Mouse (Mus musculus): ENCODE results near the gene Uts2b. TPM values are rescaled to one million over a fixed set of nuclear protein-coding genes. Genes with fewer than 3 reads are reported as not detected.

The Uts2b gene
- polyA plus RNA-seq, 1 experiment, result not detected

- H3K4me3 ChIP-seq (replicated peaks; ENCODE audit: extremely low read depth, low read depth, low read length), result no peak overlapping the region
- DNase-seq, result no peak
- TF ChIP-seq CTCF (IDR thresholded peaks at IDR 0.05; ENCODE audit: insufficient read depth, low read length) (no peak), POLR2A (IDR thresholded peaks at IDR 0.05; ENCODE audit: borderline replicate concordance, extremely low read depth, low read depth, low read length) (no peak)
- peaks cover 8% of the 10 kb centered on the region; the same call in 1 of the 2 replicates for H3K4me1 ChIP-seq (ENCODE audit: control insufficient read depth, insufficient read depth, low read length)
- 77% methylated on average over 2 of the region's 2 CpGs for WGBS
Observed at GRCm38 (mm10) chr16:27391845-27392244, 21.8 kb upstream of the Uts2b start.

GRCm38 (mm10) chr16:27390306-27390705, 20.3 kb upstream of the Uts2b start:
- H3K4me1 ChIP-seq (ENCODE audit: control insufficient read depth, insufficient read depth, low read length), result peaks cover 8% of the 10 kb centered on the region
- no peak for DNase-seq
- TF ChIP-seq CTCF (IDR thresholded peaks at IDR 0.05; ENCODE audit: insufficient read depth, low read length) (no peak), POLR2A (IDR thresholded peaks at IDR 0.05; ENCODE audit: borderline replicate concordance, extremely low read depth, low read depth, low read length) (no peak)
- 74% methylated on average over 4 of the region's 4 CpGs for whole genome bisulfite sequencing
- peak overlapping the region; percentile 13 for H3K4me3 ChIP-seq (replicated peaks; ENCODE audit: extremely low read depth, low read depth, low read length)

GRCm38 (mm10) chr16:27389534-27390282, 19.7 kb upstream of the Uts2b start:
- TF ChIP-seq CTCF (IDR thresholded peaks at IDR 0.05; ENCODE audit: insufficient read depth, low read length) (no peak), POLR2A (IDR thresholded peaks at IDR 0.05; ENCODE audit: borderline replicate concordance, extremely low read depth, low read depth, low read length) (no peak)
- peak; percentile 17 for DNase-seq
- 17% methylated on average over 7 of the region's 7 CpGs for WGBS
- Histone ChIP-seq H3K4me1 (ENCODE audit: control insufficient read depth, insufficient read depth, low read length) (peaks cover 8% of the 10 kb centered on the region), H3K4me3 (replicated peaks; ENCODE audit: extremely low read depth, low read depth, low read length) (peak overlapping the region; percentile 82)

- Histone ChIP-seq H3K4me3 (replicated peaks; ENCODE audit: extremely low read depth, low read depth, low read length) (peak within 1 kb of the TSS; percentile 82), H3K4me1 (ENCODE audit: control insufficient read depth, insufficient read depth, low read length) (peaks cover 8% of the 10 kb centered on the region)
- under 1% methylated on average over 69 of the region's 69 CpGs for WGBS
- no peak for TF ChIP-seq CTCF (IDR thresholded peaks at IDR 0.05; ENCODE audit: insufficient read depth, low read length)
- TF ChIP-seq POLR2A (IDR thresholded peaks at IDR 0.05; ENCODE audit: borderline replicate concordance, extremely low read depth, low read depth, low read length), result no peak; the same call in 1 of the 2 replicates
- peak; percentile 82 for DNase-seq
Observed at GRCm38 (mm10) chr16:27388761-27389451, 18.9 kb upstream of the Uts2b start, which contains the start of gene Ccdc50. TSS of gene Ccdc50 (plus strand) at chr16:27388869.

GRCm38 (mm10) chr16:27387634-27388611, 17.9 kb upstream of the Uts2b start:
- Histone ChIP-seq H3K4me3 (replicated peaks; ENCODE audit: extremely low read depth, low read depth, low read length) (peak overlapping the region; percentile 36), H3K4me1 (ENCODE audit: control insufficient read depth, insufficient read depth, low read length) (peaks cover 8% of the 10 kb centered on the region)
- WGBS, result 16% methylated on average over 12 of the region's 12 CpGs
- peak; percentile 7 for DNase-seq
- TF ChIP-seq POLR2A (IDR thresholded peaks at IDR 0.05; ENCODE audit: borderline replicate concordance, extremely low read depth, low read depth, low read length) (no peak), CTCF (IDR thresholded peaks at IDR 0.05; ENCODE audit: insufficient read depth, low read length) (no peak)

- no peak overlapping the region for H3K4me3 ChIP-seq (replicated peaks; ENCODE audit: extremely low read depth, low read depth, low read length)
- no peak for DNase-seq
- H3K4me1 ChIP-seq (ENCODE audit: control insufficient read depth, insufficient read depth, low read length), result peaks cover 7% of the 10 kb centered on the region
- 69% methylated on average over 4 of the region's 4 CpGs for WGBS
- no peak for TF ChIP-seq POLR2A (IDR thresholded peaks at IDR 0.05; ENCODE audit: borderline replicate concordance, extremely low read depth, low read depth, low read length)
- no peak for TF ChIP-seq CTCF (IDR thresholded peaks at IDR 0.05; ENCODE audit: insufficient read depth, low read length)
Observed at GRCm38 (mm10) chr16:27386850-27387407, 16.9 kb upstream of the Uts2b start.

GRCm38 (mm10) chr16:27385649-27386048, 15.6 kb upstream of the Uts2b start:
- 81% methylated on average over 1 of the region's 1 CpGs for WGBS
- no peak overlapping the region for H3K4me3 ChIP-seq (replicated peaks; ENCODE audit: extremely low read depth, low read depth, low read length)
- peaks cover 3% of the 10 kb centered on the region for H3K4me1 ChIP-seq (ENCODE audit: control insufficient read depth, insufficient read depth, low read length)
- no peak for TF ChIP-seq CTCF (IDR thresholded peaks at IDR 0.05; ENCODE audit: insufficient read depth, low read length)
- DNase-seq, result no peak

GRCm38 (mm10) chr16:27384893-27385603, 15.0 kb upstream of the Uts2b start:
- TF ChIP-seq CTCF (IDR thresholded peaks at IDR 0.05; ENCODE audit: insufficient read depth, low read length) (no peak), POLR2A (IDR thresholded peaks at IDR 0.05; ENCODE audit: borderline replicate concordance, extremely low read depth, low read depth, low read length) (no peak)
- no peak for DNase-seq
- 53% methylated on average over 4 of the region's 4 CpGs for WGBS
- no peaks in the 10 kb centered on the region; the same call in 1 of the 2 replicates for H3K4me1 ChIP-seq (ENCODE audit: control insufficient read depth, insufficient read depth, low read length)
- no peak overlapping the region for H3K4me3 ChIP-seq (replicated peaks; ENCODE audit: extremely low read depth, low read depth, low read length)

Measured in lung, adult 2 months (tissue).